Mouse (Mus musculus): ENCODE results near the gene Npcd. TPM values are rescaled to one million over a fixed set of nuclear protein-coding genes. Genes with fewer than 3 reads are reported as not detected.

Npcd gene
- polyA plus RNA-seq (2011; ENCODE audit: insufficient read depth, insufficient read length, low read depth, missing spikeins) = 1.2 TPM in 1 of 2 replicates, not detected in the other

GRCm38 (mm10) chr15:79834130-79834880 lies at the start of gene Npcd, which contains the start of gene Cbx6:
Npcd (minus strand) TSS chr15:79834237.
Cbx6 (minus strand) TSS chr15:79834688.
- Histone ChIP-seq H3K36me3 (ENCODE audit: control insufficient read depth, insufficient read depth, low read length, poor library complexity, severe bottlenecking) (no peaks in the 10 kb centered on the region; the same call in 1 of the 2 replicates), H3K4me3 (ENCODE audit: low read depth, low read length) (peak within 1 kb of the TSS; percentile 96), H3K9me3 (replicated peaks; ENCODE audit: control insufficient read depth, insufficient read depth, low read length, poor library complexity, severe bottlenecking) (no peaks in the 10 kb centered on the region), H3K27ac (ENCODE audit: insufficient read depth, low read length) (no peak within 1 kb of the TSS), H3K4me1 (ENCODE audit: control insufficient read depth, insufficient read depth, low read length) (no peaks in the 10 kb centered on the region), H3K9ac (ENCODE audit: low read depth, poor library complexity, severe bottlenecking) (peak within 1 kb of the TSS; percentile 84), H3K27me3 (ENCODE audit: control insufficient read depth, insufficient read depth, low read length, poor library complexity, severe bottlenecking) (no peaks in the 10 kb centered on the region)
- TF ChIP-seq EP300 (IDR thresholded peaks at IDR 0.05; ENCODE audit: insufficient read depth, low read depth, low read length) (0 out of 2 replicates have a peak, but pooled peaks have one; percentile 5), CTCF (IDR thresholded peaks at IDR 0.05; ENCODE audit: low read depth, low read length) (no peak)

GRCm38 (mm10) chr15:79883352-79883822 lies 49.4 kb upstream of the Npcd start:
- H3K4me1 ChIP-seq (ENCODE audit: control insufficient read depth, insufficient read depth, low read length) = peaks cover 5% of the 10 kb centered on the region
- peak overlapping the region; percentile 87 for H3K4me3 ChIP-seq (ENCODE audit: low read depth, low read length)
- H3K27ac ChIP-seq (ENCODE audit: insufficient read depth, low read length) = peak overlapping the region; percentile 79
- H3K9me3 ChIP-seq (replicated peaks; ENCODE audit: control insufficient read depth, insufficient read depth, low read length, poor library complexity, severe bottlenecking) = no peaks in the 10 kb centered on the region
- TF ChIP-seq CTCF (IDR thresholded peaks at IDR 0.05; ENCODE audit: low read depth, low read length) (peak; percentile 61), EP300 (IDR thresholded peaks at IDR 0.05; ENCODE audit: insufficient read depth, low read depth, low read length) (no peak)
- H3K36me3 ChIP-seq (ENCODE audit: control insufficient read depth, insufficient read depth, low read length, poor library complexity, severe bottlenecking) = no peaks in the 10 kb centered on the region
- H3K9ac ChIP-seq (ENCODE audit: low read depth, poor library complexity, severe bottlenecking) = peak overlapping the region; percentile 62
- H3K27me3 ChIP-seq (ENCODE audit: control insufficient read depth, insufficient read depth, low read length, poor library complexity, severe bottlenecking) = no peaks in the 10 kb centered on the region

- Histone ChIP-seq H3K27ac (ENCODE audit: insufficient read depth, low read length) (peak overlapping the region; percentile 57), H3K9me3 (replicated peaks; ENCODE audit: control insufficient read depth, insufficient read depth, low read length, poor library complexity, severe bottlenecking) (no peaks in the 10 kb centered on the region), H3K27me3 (ENCODE audit: control insufficient read depth, insufficient read depth, low read length, poor library complexity, severe bottlenecking) (no peaks in the 10 kb centered on the region), H3K4me3 (ENCODE audit: low read depth, low read length) (peak overlapping the region; percentile 58), H3K9ac (ENCODE audit: low read depth, poor library complexity, severe bottlenecking) (peak overlapping the region; percentile 62), H3K4me1 (ENCODE audit: control insufficient read depth, insufficient read depth, low read length) (peaks cover 5% of the 10 kb centered on the region), H3K36me3 (ENCODE audit: control insufficient read depth, insufficient read depth, low read length, poor library complexity, severe bottlenecking) (no peaks in the 10 kb centered on the region)
- TF ChIP-seq CTCF (IDR thresholded peaks at IDR 0.05; ENCODE audit: low read depth, low read length) = no peak
- TF ChIP-seq POLR2A (IDR thresholded peaks at IDR 0.05; ENCODE audit: insufficient read depth, low read length) = peak; percentile 14
- TF ChIP-seq EP300 (IDR thresholded peaks at IDR 0.05; ENCODE audit: insufficient read depth, low read depth, low read length) = no peak
Observed at GRCm38 (mm10) chr15:79882623-79883267, 48.7 kb upstream of the Npcd start.

- Histone ChIP-seq H3K4me1 (ENCODE audit: control insufficient read depth, insufficient read depth, low read length) (peaks cover 7% of the 10 kb centered on the region), H3K4me3 (ENCODE audit: low read depth, low read length) (no peak overlapping the region), H3K9ac (ENCODE audit: low read depth, poor library complexity, severe bottlenecking) (no peak overlapping the region), H3K27me3 (ENCODE audit: control insufficient read depth, insufficient read depth, low read length, poor library complexity, severe bottlenecking) (no peaks in the 10 kb centered on the region), H3K9me3 (replicated peaks; ENCODE audit: control insufficient read depth, insufficient read depth, low read length, poor library complexity, severe bottlenecking) (no peaks in the 10 kb centered on the region), H3K27ac (ENCODE audit: insufficient read depth, low read length) (no peak overlapping the region), H3K36me3 (ENCODE audit: control insufficient read depth, insufficient read depth, low read length, poor library complexity, severe bottlenecking) (no peaks in the 10 kb centered on the region)
- TF ChIP-seq CTCF (IDR thresholded peaks at IDR 0.05; ENCODE audit: low read depth, low read length) = no peak
- TF ChIP-seq EP300 (IDR thresholded peaks at IDR 0.05; ENCODE audit: insufficient read depth, low read depth, low read length) = no peak
- no peak for TF ChIP-seq POLR2A (IDR thresholded peaks at IDR 0.05; ENCODE audit: insufficient read depth, low read length)
Observed at GRCm38 (mm10) chr15:79880477-79880876, 46.4 kb upstream of the Npcd start.

GRCm38 (mm10) chr15:79879319-79879718 lies 45.3 kb upstream of the Npcd start:
- Histone ChIP-seq H3K27me3 (ENCODE audit: control insufficient read depth, insufficient read depth, low read length, poor library complexity, severe bottlenecking) (no peaks in the 10 kb centered on the region), H3K36me3 (ENCODE audit: control insufficient read depth, insufficient read depth, low read length, poor library complexity, severe bottlenecking) (no peaks in the 10 kb centered on the region), H3K27ac (ENCODE audit: insufficient read depth, low read length) (peak overlapping the region; percentile 80), H3K4me3 (ENCODE audit: low read depth, low read length) (peak overlapping the region; percentile 45), H3K9ac (ENCODE audit: low read depth, poor library complexity, severe bottlenecking) (peak overlapping the region; percentile 24; the same call in 1 of the 2 replicates), H3K9me3 (replicated peaks; ENCODE audit: control insufficient read depth, insufficient read depth, low read length, poor library complexity, severe bottlenecking) (no peaks in the 10 kb centered on the region), H3K4me1 (ENCODE audit: control insufficient read depth, insufficient read depth, low read length) (peaks cover 10% of the 10 kb centered on the region)
- TF ChIP-seq EP300 (IDR thresholded peaks at IDR 0.05; ENCODE audit: insufficient read depth, low read depth, low read length) = no peak
- no peak for TF ChIP-seq POLR2A (IDR thresholded peaks at IDR 0.05; ENCODE audit: insufficient read depth, low read length)
- no peak for TF ChIP-seq CTCF (IDR thresholded peaks at IDR 0.05; ENCODE audit: low read depth, low read length)
